Comparison of ENCODE assay signal across 16 mouse cellular contexts in genomic region chr9:72853681-72854190, GRCm38 (mm10). TPM values are rescaled to one million over a fixed set of nuclear protein-coding genes. Genes with fewer than 3 reads are reported as not detected.
DNase-seq lines count a peak whose midpoint lies in the region; ATAC-seq and TF ChIP-seq lines count a peak whose summit lies in the region.
"Had no signal": no experiment of that assay in that cellular context is flagged by ENCODE, and none has a peak within 500 bp of the region (broad histone marks: within the 10 kb centered on the region; RNA-seq: fewer than 3 reads in every experiment).

No protein-coding gene starts in this region.

- no peak for ATAC-seq in heart, embryonic 12.5 days (ENCODE audit: insufficient number of reproducible peaks, low FRiP score)
- peak; percentile 66; the same call in 1 of the 2 replicates for ATAC-seq in forebrain, postnatal 0 days
- ATAC-seq in midbrain, embryonic 13.5 days = peak; percentile 88

- no peaks in the 10 kb centered on the region for H3K27me3 ChIP-seq in heart, embryonic 12.5 days (replicated peaks)
- H3K27me3 ChIP-seq in heart, adult 2 months (ENCODE audit: control insufficient read depth, insufficient read depth, low read length) = no peaks in the 10 kb centered on the region
- no peaks in the 10 kb centered on the region; the same call in 1 of the 2 replicates for H3K27me3 ChIP-seq in forebrain, postnatal 0 days (ENCODE audit: insufficient read depth, low read length)
- H3K27me3 ChIP-seq in midbrain, embryonic 13.5 days = 0 out of 2 replicates have a peak, but pooled peaks cover 4% of the 10 kb centered on the region
- no peaks in the 10 kb centered on the region for H3K27me3 ChIP-seq in cerebellum, adult 2 months (ENCODE audit: control insufficient read depth, insufficient read depth, low read length)
- no peaks in the 10 kb centered on the region for H3K27me3 ChIP-seq in kidney, adult 2 months (replicated peaks; ENCODE audit: control insufficient read depth, insufficient read depth, low read length)
- H3K27me3 ChIP-seq: limb, embryonic 12.5 days had no signal

- peaks cover 45% of the 10 kb centered on the region for H3K36me3 ChIP-seq in heart, embryonic 12.5 days
- H3K36me3 ChIP-seq in heart, adult 2 months (ENCODE audit: control insufficient read depth, insufficient read depth, low read length) = no peaks in the 10 kb centered on the region
- no peaks in the 10 kb centered on the region for H3K36me3 ChIP-seq in forebrain, postnatal 0 days (ENCODE audit: insufficient read depth)
- H3K36me3 ChIP-seq in midbrain, embryonic 13.5 days = peaks cover 8% of the 10 kb centered on the region
- no peaks in the 10 kb centered on the region for H3K36me3 ChIP-seq in kidney, adult 2 months (ENCODE audit: control insufficient read depth, insufficient read depth, low read length)

- TF ChIP-seq EP300 in heart, adult 2 months (IDR thresholded peaks at IDR 0.05; ENCODE audit: insufficient read depth, low read depth, low read length) = no peak

- peak overlapping the region; percentile 16; the same call in 1 of the 2 replicates for H3K9ac ChIP-seq in heart, embryonic 12.5 days
- H3K9ac ChIP-seq in heart, adult 2 months (ENCODE audit: low read depth, low read length) = no peak overlapping the region
- H3K9ac ChIP-seq in forebrain, postnatal 0 days = no peak overlapping the region
- peak overlapping the region; percentile 32; the same call in 1 of the 2 replicates for H3K9ac ChIP-seq in midbrain, embryonic 13.5 days (replicated peaks)
- H3K9ac ChIP-seq: limb, embryonic 12.5 days had no signal

- no peak overlapping the region for H3K27ac ChIP-seq in heart, embryonic 12.5 days (ENCODE audit: poor library complexity, severe bottlenecking)
- H3K27ac ChIP-seq in heart, adult 2 months = no peak overlapping the region
- no peak overlapping the region for H3K27ac ChIP-seq in forebrain, postnatal 0 days (ENCODE audit: low read depth, low read length)
- 0 out of 2 replicates have a peak overlapping the region, but pooled peaks have one; percentile 17 for H3K27ac ChIP-seq in midbrain, embryonic 13.5 days
- H3K27ac ChIP-seq in cerebellum, adult 2 months (ENCODE audit: insufficient read depth, low read length) = no peak overlapping the region
- H3K27ac ChIP-seq in kidney, adult 2 months (ENCODE audit: insufficient read depth, low read depth, low read length) = no peak overlapping the region
- H3K27ac ChIP-seq: limb, embryonic 12.5 days had no signal

- intact Hi-C loops in heart, adult 2 months (cut with DNase I) = no loop called here

- no peak for DNase-seq in heart, adult 2 months
- DNase-seq in brain, embryonic 14.5 days (ENCODE audit: low read depth) = peak; percentile 86
- peak; percentile 27 for DNase-seq in forebrain, postnatal 0 days
- DNase-seq in cerebellum, adult 2 months = no peak
- no peak for DNase-seq in kidney, adult 2 months
- no peak for DNase-seq in gastrocnemius, postnatal 25 days
- DNase-seq: heart, adult 18-20 months; kidney, adult 11 months; layer of hippocampus, adult 9-11 months; spleen, adult 18-20 months; thymus, postnatal 36 days had no signal

- peaks cover 3% of the 10 kb centered on the region; the same call in 1 of the 2 replicates for H3K9me3 ChIP-seq in heart, embryonic 12.5 days (replicated peaks)
- H3K9me3 ChIP-seq in forebrain, postnatal 0 days (ENCODE audit: low read length) = no peaks in the 10 kb centered on the region
- H3K9me3 ChIP-seq in midbrain, embryonic 13.5 days = no peaks in the 10 kb centered on the region
- H3K9me3 ChIP-seq: limb, embryonic 12.5 days had no signal

- WGBS in heart, embryonic 12.5 days = 61% methylated on average over 13 of the region's 13 CpGs
- 70% methylated on average over 13 of the region's 13 CpGs for WGBS in heart, adult 2 months
- WGBS in forebrain, postnatal 0 days = 11% methylated on average over 13 of the region's 13 CpGs
- 10% methylated on average over 13 of the region's 13 CpGs for WGBS in midbrain, embryonic 13.5 days
- 43% methylated on average over 13 of the region's 13 CpGs for WGBS in cerebellum, adult 2 months
- WGBS in kidney, adult 2 months = 46% methylated on average over 13 of the region's 13 CpGs

- H3K4me2 ChIP-seq in heart, embryonic 12.5 days = no peak overlapping the region
- H3K4me2 ChIP-seq in forebrain, postnatal 0 days (ENCODE audit: low read depth) = peak overlapping the region; percentile 13; the same call in 1 of the 2 replicates
- H3K4me2 ChIP-seq in midbrain, embryonic 13.5 days (replicated peaks) = peak overlapping the region; percentile 35
- H3K4me2 ChIP-seq: limb, embryonic 12.5 days had no signal

- H3K4me3 ChIP-seq in heart, embryonic 12.5 days = no peak overlapping the region
- no peak overlapping the region for H3K4me3 ChIP-seq in heart, adult 2 months
- 0 out of 2 replicates have a peak overlapping the region, but pooled peaks have one; percentile 11 for H3K4me3 ChIP-seq in forebrain, postnatal 0 days (ENCODE audit: low read depth, low read length)
- H3K4me3 ChIP-seq in midbrain, embryonic 13.5 days (replicated peaks) = peak overlapping the region; percentile 3; the same call in 1 of the 2 replicates
- H3K4me3 ChIP-seq in cerebellum, adult 2 months (replicated peaks; ENCODE audit: insufficient read depth, low read depth, low read length) = no peak overlapping the region
- H3K4me3 ChIP-seq in kidney, adult 2 months (ENCODE audit: insufficient read depth, low read depth, low read length) = no peak overlapping the region
- H3K4me3 ChIP-seq: limb, embryonic 12.5 days had no signal

- no peak for TF ChIP-seq CTCF in heart, adult 2 months (IDR thresholded peaks at IDR 0.05)
- no peak for TF ChIP-seq CTCF in brain, embryonic 14.5 days (IDR thresholded peaks at IDR 0.05; ENCODE audit: borderline replicate concordance, extremely low read depth, insufficient read depth, insufficient read length)
- no peak for TF ChIP-seq CTCF in forebrain, postnatal 0 days (IDR thresholded peaks at IDR 0.05; ENCODE audit: low read depth)
- no peak for TF ChIP-seq CTCF in cerebellum, adult 2 months (IDR thresholded peaks at IDR 0.05; ENCODE audit: borderline replicate concordance, insufficient read depth, low read depth, low read length)
- TF ChIP-seq CTCF in kidney, adult 2 months (conservative IDR thresholded peaks at IDR 0.05; ENCODE audit: insufficient read depth, insufficient read length, low read depth, low read length) = no peak

- peaks cover 12% of the 10 kb centered on the region for H3K4me1 ChIP-seq in heart, embryonic 12.5 days (replicated peaks)
- no peaks in the 10 kb centered on the region for H3K4me1 ChIP-seq in heart, adult 2 months (ENCODE audit: control insufficient read depth, insufficient read depth, low read length)
- no peaks in the 10 kb centered on the region for H3K4me1 ChIP-seq in forebrain, postnatal 0 days (ENCODE audit: insufficient read depth)
- peaks cover 19% of the 10 kb centered on the region for H3K4me1 ChIP-seq in midbrain, embryonic 13.5 days (replicated peaks)
- no peaks in the 10 kb centered on the region for H3K4me1 ChIP-seq in cerebellum, adult 2 months (ENCODE audit: control insufficient read depth, insufficient read depth, low read length)
- H3K4me1 ChIP-seq in kidney, adult 2 months (ENCODE audit: control insufficient read depth, insufficient read depth, low read length) = no peaks in the 10 kb centered on the region

- H3K79me2 ChIP-seq in heart, adult 2 months (replicated peaks; ENCODE audit: control insufficient read depth, insufficient read depth, low read length) = no peaks in the 10 kb centered on the region

- TF ChIP-seq POLR2A in heart, adult 2 months (IDR thresholded peaks at IDR 0.05; ENCODE audit: insufficient read depth, low read depth, low read length) = no peak
- TF ChIP-seq POLR2A in brain, embryonic 14.5 days (IDR thresholded peaks at IDR 0.05; ENCODE audit: borderline replicate concordance, extremely low read depth, insufficient read depth, insufficient read length, poor library complexity, severe bottlenecking) = no peak
- no peak for TF ChIP-seq POLR2A in cerebellum, adult 2 months (IDR thresholded peaks at IDR 0.05; ENCODE audit: borderline replicate concordance, insufficient read depth, low read length)
- no peak for TF ChIP-seq POLR2A in kidney, adult 2 months (IDR thresholded peaks at IDR 0.05; ENCODE audit: low read depth, low read length)

RNA-seq across cellular contexts. Expression of gene Prtg, which starts 47.1 kb away (rescaled TPM):
- polyA plus RNA-seq in heart, embryonic 12.5 days (2016; fragmentation: Nextera tagmentation; extraction: Ambion mirVana) = 2.2 and 2.7 TPM in 2 replicates
- under 1 TPM; 0.02 to 0.05 TPM for total RNA-seq in heart, adult 2 months (2021)
- polyA plus RNA-seq in heart, adult 2 months (2012; rRNA removed) = 0.12 and 0.27 TPM in 2 replicates
- polyA plus RNA-seq in brain, embryonic 14.5 days (2012; rRNA removed) = 0.66 and 0.86 TPM in 2 replicates
- total RNA-seq in forebrain, postnatal 0 days (2014; rRNA removed) = 0.62 and 0.76 TPM in 2 replicates
- polyA plus RNA-seq in forebrain, postnatal 0 days (2015; fragmentation: Nextera tagmentation; extraction: Ambion mirVana) = 0.11 and 0.18 TPM in 2 replicates
- 0.63 and 0.77 TPM in 2 replicates for polyA plus RNA-seq in midbrain, embryonic 13.5 days (2015; fragmentation: Nextera tagmentation; extraction: Ambion mirVana)
- polyA plus RNA-seq in cerebellum, adult 2 months (2012; rRNA removed) = 0.46 and 0.57 TPM in 2 replicates
- 0.06 and 0.15 TPM in 2 replicates for polyA plus RNA-seq in kidney, adult 2 months (2012; rRNA removed)
- under 1 TPM; 0.13 to 0.18 TPM for total RNA-seq in gastrocnemius, postnatal 25 days (2021)
- total RNA-seq: MEL; neutrophil, adult 5-6 weeks had no signal

Comparison
In these comparisons a context has a peak if more than half of its experiments do, and no peak if none do; other contexts are left out.
1. H3K9ac ChIP-seq: peak in heart, embryonic 12.5 days (single experiment) and midbrain, embryonic 13.5 days (single experiment); none in heart, adult 2 months (single experiment) and forebrain, postnatal 0 days (single experiment).
2. H3K4me3 ChIP-seq: peak in forebrain, postnatal 0 days (single experiment) and midbrain, embryonic 13.5 days (single experiment); none in heart, embryonic 12.5 days (single experiment), heart, adult 2 months (single experiment), cerebellum, adult 2 months (single experiment) and kidney, adult 2 months (single experiment).
3. DNase-seq: peak in brain, embryonic 14.5 days (single experiment) and forebrain, postnatal 0 days (single experiment); none in heart, adult 2 months (0 of 2), cerebellum, adult 2 months (0 of 2), kidney, adult 2 months (single experiment) and gastrocnemius, postnatal 25 days (single experiment).